Mouse (Mus musculus) lung, embryonic 15.5 days (tissue): Measurements from ENCODE around the gene E2f4. TPM values are rescaled to one million over a fixed set of nuclear protein-coding genes. Genes with fewer than 3 reads are reported as not detected.

Experiments
- ATAC-seq: fragments of 200-750 bp; cut with Nextera tagmentation; 2 replicates; pipeline ENCODE4 v1.8.0; 2017; ENCODE audit warnings: moderate number of reproducible peaks, borderline replicate concordance; ENCODE audit not compliant: low FRiP score, low TSS enrichment; ENCODE audit errors: extremely low read depth
- H3K27ac ChIP-seq: fragments of 300-500 bp; sonication (generic); 2 replicates; pipeline ENCODE4 v1.5.1; 2015; ENCODE audit warnings: moderate library complexity, mild to moderate bottlenecking, inconsistent platforms
- H3K27me3 ChIP-seq: fragments of 300-500 bp; sonication (generic); 2 replicates; pipeline ENCODE4 v1.6.1; 2015; ENCODE audit warnings: inconsistent platforms
- H3K36me3 ChIP-seq: fragments of 300-500 bp; sonication (generic); 2 replicates; pipeline ENCODE4 v1.6.1; 2015; ENCODE audit warnings: inconsistent platforms
- H3K4me1 ChIP-seq: fragments of 300-500 bp; sonication (generic); 2 replicates; pipeline ENCODE4 v1.6.1; 2015; ENCODE audit warnings: inconsistent platforms
- H3K4me2 ChIP-seq: fragments of 300-500 bp; sonication (generic); 2 replicates; pipeline ENCODE4 v1.6.1; 2015; ENCODE audit warnings: inconsistent platforms, mild to moderate bottlenecking, moderate library complexity
- H3K4me3 ChIP-seq: fragments of 300-500 bp; sonication (generic); 2 replicates; pipeline ENCODE4 v1.5.1; 2015; ENCODE audit warnings: mild to moderate bottlenecking, inconsistent platforms
- H3K9ac ChIP-seq: fragments of 300-500 bp; sonication (generic); 2 replicates; pipeline ENCODE4 v1.6.1; 2015; ENCODE audit warnings: inconsistent platforms
- H3K9me3 ChIP-seq: fragments of 300-500 bp; sonication (generic); 2 replicates; pipeline ENCODE4 v1.6.1; 2016; ENCODE audit warnings: inconsistent platforms
- WGBS: fragments of 180-500 bp; shearing (Covaris S2); methylation state at CpG from one replicate; pipeline ENCODE4 v1.1.7; 2015; 5-methylcytosine and 5-hydroxymethylcytosine counted together
- polyA plus RNA-seq: library from polyadenylated mRNA; unstranded; fragments of >200 nt; fragmentation: Nextera tagmentation; extraction: Ambion mirVana; gene quantifications from 2 replicates; pipeline ENCODE4 v1.2.1, GENCODE M21; 2015

The E2f4 gene
- polyA plus RNA-seq, 1 experiment from 2014 or later, result 76.4 TPM

GRCm38 (mm10) chr8:105270916-105271186, 26.6 kb upstream of the E2f4 start:
- ATAC-seq, result no peak
- peak overlapping the region; percentile 91 for H3K4me2 ChIP-seq
- H3K36me3 ChIP-seq, result no peaks in the 10 kb centered on the region

GRCm38 (mm10) chr8:105275387-105275786, 22.1 kb upstream of the E2f4 start:
- Histone ChIP-seq H3K27me3 (peaks cover 96% of the 10 kb centered on the region), H3K4me1 (peaks cover 33% of the 10 kb centered on the region), H3K4me3 (no peak overlapping the region), H3K9ac (no peak overlapping the region), H3K4me2 (peak overlapping the region; percentile 82; the same call in 1 of the 2 replicates), H3K9me3 (no peaks in the 10 kb centered on the region), H3K36me3 (no peaks in the 10 kb centered on the region), H3K27ac (no peak overlapping the region)
- 11% methylated on average over 11 of the region's 11 CpGs for WGBS
- ATAC-seq, result no peak

More at GRCm38 (mm10) chr8:105270916-105271186, 26.6 kb upstream of the E2f4 start:
- 7% methylated on average over 11 of the region's 11 CpGs for WGBS
- Histone ChIP-seq H3K4me3 (0 out of 2 replicates have a peak overlapping the region, but pooled peaks have one; percentile 2), H3K27ac (no peak overlapping the region), H3K9me3 (no peaks in the 10 kb centered on the region), H3K9ac (no peak overlapping the region), H3K4me1 (peaks cover 43% of the 10 kb centered on the region), H3K27me3 (peaks cover 92% of the 10 kb centered on the region)

GRCm38 (mm10) chr8:105275840-105276239, 21.6 kb upstream of the E2f4 start, which contains the start of gene Nol3:
Gene Nol3, plus strand, starts transcription at chr8:105276140.
- Histone ChIP-seq H3K4me1 (peaks cover 28% of the 10 kb centered on the region), H3K9ac (peak within 1 kb of the TSS; percentile 16; the same call in 1 of the 2 replicates), H3K4me3 (peak within 1 kb of the TSS; percentile 41), H3K27me3 (peaks cover 94% of the 10 kb centered on the region), H3K4me2 (peak within 1 kb of the TSS; percentile 82), H3K27ac (no peak within 1 kb of the TSS), H3K36me3 (no peaks in the 10 kb centered on the region), H3K9me3 (no peaks in the 10 kb centered on the region)
- ATAC-seq, result no peak
- WGBS, result 7% methylated on average over 10 of the region's 10 CpGs

GRCm38 (mm10) chr8:105276292-105277120, 21.0 kb upstream of the E2f4 start:
- Histone ChIP-seq H3K27ac (no peak overlapping the region), H3K4me3 (peak overlapping the region; percentile 41), H3K9ac (peak overlapping the region; percentile 16; the same call in 1 of the 2 replicates), H3K4me2 (peak overlapping the region; percentile 82), H3K4me1 (peaks cover 29% of the 10 kb centered on the region), H3K9me3 (no peaks in the 10 kb centered on the region), H3K27me3 (peaks cover 87% of the 10 kb centered on the region), H3K36me3 (0 out of 2 replicates have a peak, but pooled peaks cover 2% of the 10 kb centered on the region)
- 3% methylated on average over 30 of the region's 30 CpGs for WGBS
- ATAC-seq, result peak; percentile 60; the same call in 1 of the 2 replicates

GRCm38 (mm10) chr8:105278911-105279334, 18.5 kb upstream of the E2f4 start:
- Histone ChIP-seq H3K27me3 (peaks cover 67% of the 10 kb centered on the region), H3K4me3 (peak overlapping the region; percentile 22), H3K4me2 (peak overlapping the region; percentile 51), H3K9me3 (no peaks in the 10 kb centered on the region), H3K4me1 (peaks cover 43% of the 10 kb centered on the region), H3K36me3 (0 out of 2 replicates have a peak, but pooled peaks cover 4% of the 10 kb centered on the region), H3K27ac (no peak overlapping the region), H3K9ac (peak overlapping the region; percentile 20; the same call in 1 of the 2 replicates)
- ATAC-seq, result peak; percentile 35
- 2% methylated on average over 28 of the region's 28 CpGs for WGBS

- Histone ChIP-seq H3K27me3 (peaks cover 50% of the 10 kb centered on the region), H3K4me2 (no peak overlapping the region), H3K36me3 (0 out of 2 replicates have a peak, but pooled peaks cover 4% of the 10 kb centered on the region), H3K27ac (no peak overlapping the region), H3K4me1 (peaks cover 41% of the 10 kb centered on the region), H3K9ac (no peak overlapping the region), H3K9me3 (no peaks in the 10 kb centered on the region), H3K4me3 (no peak overlapping the region)
- ATAC-seq, result no peak
- WGBS, result 74% methylated on average over 3 of the region's 3 CpGs
Observed at GRCm38 (mm10) chr8:105280567-105280966, 16.9 kb upstream of the E2f4 start.

GRCm38 (mm10) chr8:105281821-105282220, 15.6 kb upstream of the E2f4 start:
- no peak for ATAC-seq
- no peaks in the 10 kb centered on the region for H3K9me3 ChIP-seq
- peak overlapping the region; percentile 10; the same call in 1 of the 2 replicates for H3K27ac ChIP-seq
- H3K27me3 ChIP-seq, result peaks cover 38% of the 10 kb centered on the region
- H3K4me3 ChIP-seq, result no peak overlapping the region
- peaks cover 29% of the 10 kb centered on the region for H3K4me1 ChIP-seq
- 0 out of 2 replicates have a peak, but pooled peaks cover 4% of the 10 kb centered on the region for H3K36me3 ChIP-seq
- WGBS, result 55% methylated on average over 12 of the region's 12 CpGs
- no peak overlapping the region for H3K9ac ChIP-seq
- no peak overlapping the region for H3K4me2 ChIP-seq

- Histone ChIP-seq H3K27me3 (peaks cover 33% of the 10 kb centered on the region), H3K4me1 (peaks cover 29% of the 10 kb centered on the region), H3K27ac (no peak overlapping the region), H3K4me2 (no peak overlapping the region), H3K36me3 (0 out of 2 replicates have a peak, but pooled peaks cover 4% of the 10 kb centered on the region), H3K9me3 (no peaks in the 10 kb centered on the region), H3K4me3 (no peak overlapping the region), H3K9ac (no peak overlapping the region)
- no peak for ATAC-seq
- WGBS, result 67% methylated on average over 4 of the region's 4 CpGs
Observed at GRCm38 (mm10) chr8:105282239-105282638, 15.2 kb upstream of the E2f4 start.

GRCm38 (mm10) chr8:105283074-105283473, 14.4 kb upstream of the E2f4 start:
- H3K4me1 ChIP-seq, result peaks cover 32% of the 10 kb centered on the region
- no peaks in the 10 kb centered on the region for H3K9me3 ChIP-seq
- H3K4me3 ChIP-seq, result no peak overlapping the region
- H3K27ac ChIP-seq, result no peak overlapping the region
- 43% methylated on average over 23 of the region's 23 CpGs for WGBS
- 0 out of 2 replicates have a peak, but pooled peaks cover 4% of the 10 kb centered on the region for H3K36me3 ChIP-seq
- ATAC-seq, result peak; percentile 53
- peaks cover 25% of the 10 kb centered on the region for H3K27me3 ChIP-seq
- H3K9ac ChIP-seq, result no peak overlapping the region
- H3K4me2 ChIP-seq, result no peak overlapping the region

- no peak overlapping the region for H3K4me3 ChIP-seq
- H3K27me3 ChIP-seq, result peaks cover 10% of the 10 kb centered on the region
- H3K4me2 ChIP-seq, result no peak overlapping the region
- no peak overlapping the region for H3K9ac ChIP-seq
- H3K4me1 ChIP-seq, result peaks cover 44% of the 10 kb centered on the region
- H3K27ac ChIP-seq, result no peak overlapping the region
- 40% methylated on average over 12 of the region's 12 CpGs for WGBS
- H3K9me3 ChIP-seq, result no peaks in the 10 kb centered on the region
- 0 out of 2 replicates have a peak, but pooled peaks cover 4% of the 10 kb centered on the region for H3K36me3 ChIP-seq
- ATAC-seq, result no peak
Observed at GRCm38 (mm10) chr8:105285514-105285913, 11.9 kb upstream of the E2f4 start.

- H3K27ac ChIP-seq, result no peak overlapping the region
- no peak overlapping the region for H3K9ac ChIP-seq
- peaks cover 43% of the 10 kb centered on the region for H3K4me1 ChIP-seq
- no peak overlapping the region for H3K4me3 ChIP-seq
- H3K36me3 ChIP-seq, result no peaks in the 10 kb centered on the region
- H3K27me3 ChIP-seq, result peaks cover 12% of the 10 kb centered on the region
- no peak overlapping the region for H3K4me2 ChIP-seq
- no peaks in the 10 kb centered on the region for H3K9me3 ChIP-seq
- ATAC-seq, result no peak
- whole genome bisulfite sequencing, result 81% methylated on average over 4 of the region's 4 CpGs
Observed at GRCm38 (mm10) chr8:105286907-105287306, 10.6 kb upstream of the E2f4 start.

GRCm38 (mm10) chr8:105288231-105288630, 9.2 kb upstream of the E2f4 start:
- H3K4me3 ChIP-seq, result peak overlapping the region; percentile 56; the same call in 1 of the 2 replicates
- H3K9ac ChIP-seq, result no peak overlapping the region
- peaks cover 12% of the 10 kb centered on the region for H3K27me3 ChIP-seq
- no peaks in the 10 kb centered on the region for H3K9me3 ChIP-seq
- H3K4me2 ChIP-seq, result peak overlapping the region; percentile 88
- WGBS, result 86% methylated on average over 5 of the region's 5 CpGs
- H3K4me1 ChIP-seq, result peaks cover 33% of the 10 kb centered on the region
- no peak for ATAC-seq
- H3K36me3 ChIP-seq, result no peaks in the 10 kb centered on the region
- no peak overlapping the region for H3K27ac ChIP-seq
